Mouse (Mus musculus) testis, adult 2 months (tissue): ENCODE data around the gene Numa1.

Experiments used
- CTCF ChIP-seq: fragments of 200-500 bp; IDR thresholded peaks from 2 replicates; pipeline ENCODE4 v1.5.1; 2012; ENCODE audit warnings: low read depth, mild to moderate bottlenecking, inconsistent platforms, low read length, moderate library complexity; ENCODE audit not compliant: control insufficient read depth, insufficient read depth, insufficient replicate concordance
- POLR2A ChIP-seq: fragments of 200-500 bp; IDR thresholded peaks from 2 replicates; pipeline ENCODE4 v1.6.1; 2012; ENCODE audit warnings: low read depth, mild to moderate bottlenecking, inconsistent platforms, low read length, moderate library complexity; ENCODE audit not compliant: control insufficient read depth

- no peak for TF ChIP-seq CTCF
- no peak for TF ChIP-seq POLR2A
Observed at GRCm38 (mm10) chr7:101968751-101969150, 34.8 kb downstream of the Numa1 start.
